Mouse (Mus musculus) frontal cortex, postnatal 10 days (tissue): ENCODE results near the gene Jsrp1.

Source experiments
- DNase-seq, 2 experiments: peaks; one replicate each; pipeline ENCODE4 v3.0.0; 2022; ENCODE audit warnings: low spot score in 2 of 2, mixed read lengths in 1 of 2

Gene Jsrp1

GRCm38 (mm10) chr10:80793033-80793784 is 20.1 kb downstream of the Jsrp1 start:
- DNase-seq = no peak

DNA sequence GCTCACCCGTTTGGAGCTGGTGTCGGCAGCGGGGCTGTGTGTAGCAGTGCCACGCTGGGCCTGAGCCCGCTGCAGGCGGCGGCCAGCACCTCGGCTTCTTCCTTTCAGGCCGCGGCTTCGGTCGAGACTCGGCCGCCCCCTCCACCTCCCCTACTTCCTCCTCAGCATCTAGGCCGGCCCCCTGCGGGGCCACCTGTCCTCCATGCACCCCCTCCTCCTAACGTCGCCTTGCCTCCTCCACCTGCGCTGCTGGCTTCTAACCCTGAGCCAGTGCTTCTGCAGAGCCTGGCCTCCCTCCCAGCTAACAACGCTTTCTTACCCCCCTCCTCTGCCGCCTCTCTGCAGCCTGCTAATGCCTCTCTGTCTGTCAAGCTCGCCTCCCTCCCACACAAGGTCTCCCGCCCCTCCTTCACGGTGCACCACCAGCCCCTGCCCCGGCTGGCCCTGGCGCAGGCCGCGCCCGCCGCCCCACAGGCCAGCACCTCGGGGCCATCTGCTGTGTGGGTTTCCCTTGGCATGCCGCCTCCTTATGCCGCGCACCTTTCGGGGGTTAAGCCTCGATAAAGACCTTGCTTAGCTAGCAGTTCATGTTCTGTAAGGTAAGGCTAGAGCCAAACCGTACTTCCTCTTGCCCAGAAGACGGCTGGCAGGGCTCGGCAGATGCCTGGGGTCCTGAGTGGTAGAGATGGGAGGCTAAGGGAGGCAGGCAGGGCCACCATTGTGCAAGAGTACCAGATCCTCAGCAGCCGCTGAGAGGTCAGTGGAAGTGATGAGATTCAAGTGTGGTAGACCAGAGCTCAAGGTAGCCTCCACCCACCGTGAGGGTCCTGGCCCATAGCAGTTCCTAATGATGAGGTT is 20.9 kb downstream of the Jsrp1 start:
- peak in 1 of 2 experiments; percentile 10 for DNase-seq

GRCm38 (mm10) chr10:80791476-80792174 is 21.7 kb downstream of the Jsrp1 start:
- DNase-seq = peak in 1 of 2 experiments; percentile 13

DNA sequence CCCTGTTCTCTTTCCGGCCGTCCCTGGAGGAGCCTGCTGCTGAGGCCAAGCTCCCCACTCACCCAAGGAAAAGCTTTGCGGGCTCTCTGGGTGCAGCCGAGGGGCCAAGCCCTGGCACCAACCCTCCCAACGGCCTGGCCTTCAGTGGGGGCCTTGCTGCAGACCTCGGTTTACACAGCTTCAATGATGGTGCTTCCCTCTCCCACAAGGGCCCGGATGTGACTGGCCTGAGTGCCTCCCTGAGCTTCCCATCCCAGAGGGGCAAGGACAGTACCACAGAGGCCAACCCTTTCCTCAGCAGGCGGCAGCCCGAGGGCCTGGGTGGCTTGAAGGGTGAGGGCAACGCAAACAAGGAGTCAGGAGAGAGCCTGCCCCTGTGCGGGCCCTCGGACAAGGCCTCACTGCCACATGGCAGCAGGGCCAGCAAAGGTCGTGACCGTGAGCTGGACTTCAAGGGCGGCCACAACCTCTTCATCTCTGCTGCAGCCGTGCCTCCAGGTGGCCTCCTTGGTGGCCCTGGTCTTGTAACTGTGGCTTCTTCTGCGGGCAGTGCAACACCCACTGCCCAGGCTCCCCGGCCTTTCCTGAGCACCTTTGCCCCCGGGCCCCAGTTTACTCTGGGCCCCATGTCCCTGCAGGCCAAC is 22.4 kb downstream of the Jsrp1 start:
- peak in 1 of 2 experiments; percentile 10 for DNase-seq

DNA sequence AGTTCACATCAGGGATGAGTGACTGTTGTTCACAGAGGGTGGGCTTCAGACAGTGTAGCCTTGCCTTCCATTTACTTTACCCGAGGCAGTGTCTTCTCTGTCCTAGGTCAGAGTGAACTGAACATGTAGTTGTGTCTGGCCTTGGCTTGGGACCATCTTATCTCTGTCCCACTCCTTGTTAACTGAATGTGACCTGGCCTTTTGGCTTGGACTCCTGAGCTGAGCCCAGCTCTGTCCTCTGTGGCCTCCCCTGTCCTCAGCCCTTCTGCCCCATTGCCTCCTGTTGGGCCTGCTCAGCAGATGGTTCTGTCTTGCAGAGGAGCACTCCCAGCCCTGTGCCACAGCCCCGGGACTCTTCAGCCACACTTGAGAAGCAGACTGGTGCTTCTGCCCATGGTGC is 25.8 kb downstream of the Jsrp1 start:
- no peak for DNase-seq

- no peak for DNase-seq
These were observed 27.3 kb downstream of the Jsrp1 start for GRCm38 (mm10) chr10:80785963-80786362.

DNA sequence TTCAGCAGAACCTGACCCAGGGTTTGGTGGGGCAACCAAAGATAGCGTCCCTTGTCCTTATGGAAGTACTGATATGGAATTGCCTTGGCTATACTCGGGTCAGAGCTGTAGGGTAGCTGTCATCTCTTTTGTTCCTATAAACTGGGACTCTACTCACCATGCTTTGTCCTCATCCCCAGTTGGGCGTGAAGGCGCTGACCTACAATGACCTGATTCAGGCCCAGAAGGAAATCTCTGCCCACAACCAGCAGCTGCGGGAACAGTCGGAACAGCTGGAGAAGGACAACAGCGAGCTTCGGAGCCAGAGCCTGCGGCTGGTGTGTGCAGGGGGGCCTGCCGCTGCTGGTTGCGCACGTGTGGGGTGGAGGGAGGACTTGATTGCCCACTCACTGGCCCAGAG is 28.4 kb downstream of the Jsrp1 start:
- no peak for DNase-seq

GRCm38 (mm10) chr10:80784302-80784701 is 29.0 kb downstream of the Jsrp1 start:
- no peak for DNase-seq

DNA sequence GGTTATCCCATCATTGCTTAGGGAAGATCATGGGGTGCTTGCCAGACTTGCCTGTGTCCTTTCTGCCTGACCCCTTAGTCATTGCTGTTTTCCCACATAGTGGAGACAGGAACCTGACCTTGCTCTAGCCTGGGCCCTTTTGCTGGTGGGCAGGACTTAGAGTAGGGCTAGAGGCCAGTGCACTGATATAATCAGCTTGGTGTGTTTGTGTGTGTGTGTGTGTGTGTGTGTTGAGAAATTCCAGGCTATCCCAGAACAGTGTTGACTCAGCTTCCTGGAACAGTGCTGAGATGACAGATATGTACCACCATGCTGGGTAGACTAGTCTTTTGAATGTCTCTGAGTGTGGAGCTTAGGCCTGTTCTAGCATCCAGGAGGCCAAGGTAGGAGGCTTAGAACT is 33.7 kb downstream of the Jsrp1 start:
- DNase-seq = no peak

GRCm38 (mm10) chr10:80777123-80777522 is 36.2 kb downstream of the Jsrp1 start:
- no peak for DNase-seq

GRCm38 (mm10) chr10:80776358-80776869 is 36.9 kb downstream of the Jsrp1 start:
- DNase-seq = no peak

DNA sequence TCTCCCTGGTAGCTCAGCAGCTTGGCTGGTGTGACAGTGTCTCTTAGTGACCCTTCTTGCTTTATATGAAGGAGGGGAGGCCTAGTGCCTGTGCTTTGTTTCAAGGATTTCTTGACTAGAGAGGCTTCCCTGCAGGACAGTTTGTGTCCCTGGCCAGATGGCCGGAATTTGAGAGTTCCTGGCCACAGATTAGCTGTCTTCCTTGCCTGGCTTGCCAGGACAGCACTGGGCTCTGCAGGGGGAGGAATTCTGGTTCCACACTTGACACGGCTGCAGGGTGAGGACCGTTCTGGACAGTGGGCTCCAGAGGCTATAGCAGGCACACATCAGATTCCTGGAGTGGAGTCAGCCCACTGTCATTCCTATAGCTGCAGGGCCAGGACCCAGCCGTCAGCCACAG is 37.6 kb downstream of the Jsrp1 start:
- DNase-seq = no peak

GRCm38 (mm10) chr10:80774981-80775380 is 38.3 kb downstream of the Jsrp1 start:
- DNase-seq = no peak

- DNase-seq = peak; percentile 78 to 82
These were observed 38.7 kb downstream of the Jsrp1 start for GRCm38 (mm10) chr10:80774549-80774948.

- no peak for DNase-seq
These were observed 39.5 kb downstream of the Jsrp1 start for GRCm38 (mm10) chr10:80773816-80774215.

GRCm38 (mm10) chr10:80768365-80768764 is 44.9 kb downstream of the Jsrp1 start:
- no peak for DNase-seq

DNA sequence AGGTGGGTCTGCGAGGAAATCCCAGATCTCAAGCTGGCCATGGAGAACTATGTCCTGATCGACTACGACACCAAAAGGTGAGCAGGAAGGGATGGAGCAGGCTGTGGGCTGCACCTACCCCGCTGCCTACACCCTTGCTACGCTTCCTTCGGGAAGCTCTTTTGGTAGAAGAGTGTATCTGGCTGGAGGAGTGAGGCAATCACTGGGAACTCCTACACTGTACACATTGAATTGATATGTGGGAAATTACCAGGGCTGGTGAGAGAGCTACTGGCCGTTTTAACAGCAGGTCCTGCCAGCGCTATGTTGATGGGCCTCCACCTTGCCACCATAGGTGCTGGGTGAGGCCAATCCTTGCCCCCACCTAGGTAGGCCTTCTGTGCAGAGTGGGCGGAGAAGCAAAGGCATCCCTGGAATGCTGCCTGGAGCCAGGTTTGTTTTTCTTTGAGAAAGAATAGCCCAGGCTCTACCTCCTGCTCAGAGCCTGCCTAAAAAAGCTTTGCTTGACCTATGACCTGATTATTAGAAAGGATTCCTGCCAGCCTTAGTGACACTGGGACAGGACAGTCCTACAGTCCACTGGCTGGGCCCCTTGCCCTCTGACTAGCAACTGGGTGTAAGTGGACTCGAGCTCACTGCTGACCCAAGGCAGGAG is 47.0 kb downstream of the Jsrp1 start:
- no peak for DNase-seq

- DNase-seq = no peak
These were observed 47.6 kb downstream of the Jsrp1 start for GRCm38 (mm10) chr10:80765746-80766145.

DNA sequence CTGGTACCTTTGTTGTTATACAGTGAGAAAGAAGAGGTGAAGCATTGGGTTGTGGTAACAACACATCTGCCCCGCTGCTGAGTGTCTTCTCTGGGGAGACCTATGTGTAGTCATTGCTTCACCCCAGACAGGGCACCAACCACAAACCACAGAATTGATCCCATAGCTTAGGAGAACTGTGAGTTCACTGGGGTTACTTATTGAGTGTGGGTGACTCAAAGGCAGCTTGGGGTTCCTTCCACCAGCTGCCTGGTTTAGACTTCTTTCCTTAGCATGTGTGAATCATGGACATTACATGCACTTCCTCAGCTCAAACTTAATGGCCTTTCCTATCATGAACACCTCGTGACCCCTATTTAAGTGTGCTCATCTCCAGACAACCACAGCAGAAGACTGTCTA is 49.8 kb downstream of the Jsrp1 start:
- no peak for DNase-seq

- DNase-seq = no peak
These were observed 51.5 kb downstream of the Jsrp1 start for GRCm38 (mm10) chr10:80761821-80762220.
